Mouse (Mus musculus): ENCODE results near the gene Ddx5. TPM values are rescaled to one million over a fixed set of nuclear protein-coding genes. Genes with fewer than 3 reads are reported as not detected.
"Not testable (repeated sequence)": the region's sequence is repeated elsewhere in the genome, so short reads cannot be mapped to it uniquely, and the experiment has no call there.

The Ddx5 gene
- total RNA-seq, 2 experiments from 2014 or later, result 652 to 679 TPM

DNA sequence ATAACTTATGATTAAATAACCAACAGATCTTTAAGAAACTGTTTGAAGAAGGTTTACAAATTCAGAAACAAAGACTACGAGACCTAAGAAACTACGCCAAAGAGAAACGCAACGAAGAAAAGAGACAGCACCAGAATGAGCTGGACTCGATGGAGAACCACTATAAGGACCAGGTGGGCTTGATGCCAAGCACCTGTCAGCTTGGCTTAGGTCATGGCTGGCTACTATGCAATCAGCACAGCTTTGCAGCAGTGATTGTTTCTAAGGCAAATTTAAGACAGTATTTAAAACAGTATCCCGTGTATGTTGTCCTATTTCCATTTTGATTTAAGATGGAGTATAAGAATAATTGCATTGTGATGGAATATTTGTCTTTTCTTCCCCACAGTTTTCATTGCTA lies 28.8 kb upstream of the Ddx5 start:
- intact Hi-C loops (cut with DNase I), result no loop called here

DNA sequence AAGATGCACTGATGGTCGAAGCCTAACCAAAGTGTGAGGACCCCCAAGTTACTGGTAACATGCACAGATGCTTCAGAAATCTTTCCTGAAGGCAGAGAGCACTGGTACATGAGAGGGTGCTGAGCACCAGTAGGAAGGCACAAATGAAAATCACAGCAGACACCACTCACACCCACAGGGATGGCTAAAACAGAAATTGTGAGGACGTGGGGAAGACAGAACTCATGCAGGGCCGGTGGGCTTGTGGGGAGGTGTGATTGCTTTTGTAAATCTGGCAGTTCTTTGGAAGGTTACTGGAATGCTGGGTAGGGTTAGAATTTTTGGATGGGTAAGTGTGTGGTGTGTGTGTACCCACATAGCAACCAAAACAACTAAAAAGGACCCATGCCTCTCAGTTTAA lies 28.2 kb upstream of the Ddx5 start:
- intact Hi-C loops (cut with DNase I), result no loop called here
- peak overlapping the region; percentile 63; the same call in 1 of the 2 replicates for H3K27ac ChIP-seq
- H3K4me3 ChIP-seq, result no peak overlapping the region
- DNase-seq (ENCODE audit: extremely low spot score in 1 of 2, low spot score in 2 of 2), result no peak
- TF ChIP-seq CTCF (IDR thresholded peaks at IDR 0.05), result no peak

More for the DNA sequence above, 28.8 kb upstream of the Ddx5 start:
- DNase-seq (ENCODE audit: extremely low spot score in 1 of 2, low spot score in 2 of 2), result no peak
- TF ChIP-seq CTCF (IDR thresholded peaks at IDR 0.05), result no peak
- H3K27ac ChIP-seq, result peak overlapping the region; percentile 78
- no peak overlapping the region for H3K4me3 ChIP-seq

DNA sequence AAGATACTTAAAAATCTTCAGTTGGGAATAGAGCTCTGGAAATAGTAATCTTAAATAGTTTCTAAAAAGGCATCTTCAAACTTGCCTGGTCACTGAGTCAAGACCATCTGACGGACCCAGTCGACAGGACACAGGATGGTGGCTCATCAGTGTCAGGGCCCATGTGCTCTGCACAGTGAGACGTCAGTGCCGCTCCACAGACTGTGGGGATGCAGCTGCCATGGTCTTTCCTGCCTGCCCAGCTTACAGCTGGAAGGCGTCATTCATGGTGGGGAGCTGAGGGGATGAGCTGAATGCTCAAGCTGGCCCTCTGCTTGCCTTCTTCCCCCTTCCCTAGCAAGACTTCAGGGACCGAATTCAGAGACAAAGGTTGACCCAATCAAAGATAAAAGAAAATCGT lies 27.3 kb upstream of the Ddx5 start:
- DNase-seq (ENCODE audit: extremely low spot score in 1 of 2, low spot score in 2 of 2), result no peak
- peak overlapping the region; percentile 63 for H3K27ac ChIP-seq

DNA sequence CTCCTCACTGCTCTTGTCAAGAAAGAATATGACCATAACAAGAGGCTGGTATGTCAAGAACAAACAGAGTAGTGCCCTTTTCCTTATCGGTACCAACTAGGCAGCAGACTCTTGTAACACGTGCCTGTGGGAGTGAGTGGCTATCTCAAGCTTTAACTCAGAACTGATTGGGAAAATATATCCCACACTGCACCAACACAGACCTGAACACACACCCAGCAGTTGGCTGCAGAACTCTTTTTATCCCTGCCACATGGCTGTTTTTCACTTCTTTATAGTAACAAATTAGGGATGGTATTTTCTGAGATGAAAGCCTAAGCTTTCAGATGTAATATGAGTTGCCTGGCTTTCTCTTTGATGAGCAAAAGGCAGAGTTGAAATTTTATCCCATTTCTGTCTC lies 26.8 kb upstream of the Ddx5 start:
- H3K27ac ChIP-seq, result peak overlapping the region; percentile 63
- TF ChIP-seq CTCF (IDR thresholded peaks at IDR 0.05), result no peak

More for the DNA sequence above, 27.3 kb upstream of the Ddx5 start:
- TF ChIP-seq CTCF (IDR thresholded peaks at IDR 0.05), result no peak
- intact Hi-C loops (cut with DNase I), result no loop called here
- H3K4me3 ChIP-seq, result no peak overlapping the region

DNA sequence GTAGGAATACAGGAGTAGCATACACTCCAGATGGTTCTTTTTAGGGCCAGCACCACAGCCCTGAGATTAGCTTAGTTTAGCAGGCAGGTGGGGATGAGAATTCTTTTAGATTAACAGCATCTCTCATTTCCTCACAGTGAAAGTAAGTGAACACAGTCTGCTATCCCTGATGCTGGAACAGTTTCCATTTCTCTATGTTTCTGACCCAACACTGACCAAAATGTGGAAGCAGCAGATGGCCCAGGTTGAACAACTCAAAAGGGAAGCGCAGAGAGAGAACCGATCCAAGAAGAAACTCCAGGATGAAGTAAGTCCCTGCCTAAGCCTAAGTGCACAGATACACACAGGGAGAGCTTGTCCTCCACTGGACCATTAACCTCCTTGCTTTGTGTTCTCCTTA lies 26.3 kb upstream of the Ddx5 start:
- intact Hi-C loops (cut with DNase I), result no loop called here
- Histone ChIP-seq H3K27ac (peak overlapping the region; percentile 56), H3K4me3 (no peak overlapping the region)
- no peak for TF ChIP-seq CTCF (IDR thresholded peaks at IDR 0.05)
- no peak for DNase-seq (ENCODE audit: extremely low spot score in 1 of 2, low spot score in 2 of 2)

More for the DNA sequence above, 26.8 kb upstream of the Ddx5 start:
- no peak for DNase-seq (ENCODE audit: extremely low spot score in 1 of 2, low spot score in 2 of 2)
- intact Hi-C loops (cut with DNase I), result no loop called here
- no peak overlapping the region for H3K4me3 ChIP-seq

DNA sequence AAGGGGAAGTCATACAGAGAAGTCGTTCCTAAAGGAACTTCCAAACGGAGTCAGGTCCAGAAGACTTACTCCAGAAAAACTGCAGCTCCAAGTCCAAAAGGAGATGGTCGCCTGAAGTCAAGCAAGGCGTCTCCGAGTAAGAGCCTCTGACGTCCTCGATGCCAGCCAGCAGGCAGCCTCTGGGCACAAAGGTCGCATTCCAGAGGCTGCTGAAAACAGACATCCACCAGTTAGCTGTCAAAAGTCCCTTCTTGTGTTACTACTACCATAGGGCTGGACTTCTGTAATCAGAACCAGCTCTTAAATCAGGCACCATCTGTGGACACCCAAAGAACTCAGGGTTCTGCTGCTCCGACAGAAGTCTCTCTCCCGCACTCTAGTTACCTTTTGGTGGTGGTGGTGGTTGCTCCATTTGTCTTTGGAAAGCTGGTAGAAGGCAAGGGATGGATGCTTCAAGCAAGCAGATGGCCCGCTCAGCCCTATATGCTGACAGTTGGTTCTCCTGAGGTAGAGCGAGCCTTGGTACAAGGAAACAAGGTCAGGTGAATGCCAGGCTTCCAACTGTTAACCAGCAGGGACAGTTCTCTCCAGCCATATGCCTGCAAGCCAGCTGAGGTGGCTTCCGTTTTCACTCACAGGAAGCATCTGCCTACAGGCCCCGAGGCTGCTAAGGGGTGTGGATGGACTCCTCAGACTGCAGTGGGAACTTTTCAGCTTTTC lies 25.8 kb upstream of the Ddx5 start:
- intact Hi-C loops (cut with DNase I), result no loop called here
- no peak for TF ChIP-seq CTCF (IDR thresholded peaks at IDR 0.05)
- Histone ChIP-seq H3K27ac (peak overlapping the region; percentile 56), H3K4me3 (no peak overlapping the region)
- DNase-seq (ENCODE audit: extremely low spot score in 1 of 2, low spot score in 2 of 2), result no peak

DNA sequence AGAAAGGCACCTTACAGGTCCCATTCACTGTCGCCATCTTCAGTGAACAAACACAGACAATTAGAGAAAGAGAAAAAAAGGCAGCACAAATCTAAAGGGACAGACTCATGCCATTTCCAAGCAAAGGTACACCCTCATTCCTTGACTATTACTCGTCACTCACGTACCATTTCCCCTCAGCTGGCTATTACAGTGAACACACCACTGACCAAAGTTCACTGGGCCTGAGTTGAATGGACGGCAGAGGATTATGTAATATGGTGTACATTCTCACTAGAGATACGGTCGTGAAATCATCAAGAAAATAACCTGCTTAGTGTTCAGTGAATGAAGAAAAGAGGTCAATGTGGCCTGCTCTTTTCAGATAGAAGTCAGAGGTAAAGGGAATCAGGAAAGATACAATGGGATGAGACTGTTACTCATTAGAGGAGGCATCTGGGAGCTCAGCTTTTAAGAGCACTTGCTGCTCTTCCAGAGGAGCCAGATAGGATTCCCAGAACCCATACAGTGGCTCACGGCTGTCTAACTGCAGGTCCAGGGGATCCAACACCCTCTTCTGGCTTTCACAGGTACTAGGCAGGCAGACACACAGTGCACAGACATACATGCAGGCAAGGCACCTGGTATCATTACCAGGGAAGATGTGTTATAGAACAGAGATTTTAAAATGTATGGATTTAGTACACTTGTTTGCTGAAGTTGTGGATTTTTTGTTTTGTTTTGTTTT lies 23.6 kb upstream of the Ddx5 start:
- TF ChIP-seq CTCF (IDR thresholded peaks at IDR 0.05), result no peak
- H3K27ac ChIP-seq, result no peak overlapping the region
- DNase-seq (ENCODE audit: extremely low spot score in 1 of 2, low spot score in 2 of 2), result no peak
- H3K4me3 ChIP-seq, result no peak overlapping the region
- intact Hi-C loops (cut with DNase I), result no loop called here

DNA sequence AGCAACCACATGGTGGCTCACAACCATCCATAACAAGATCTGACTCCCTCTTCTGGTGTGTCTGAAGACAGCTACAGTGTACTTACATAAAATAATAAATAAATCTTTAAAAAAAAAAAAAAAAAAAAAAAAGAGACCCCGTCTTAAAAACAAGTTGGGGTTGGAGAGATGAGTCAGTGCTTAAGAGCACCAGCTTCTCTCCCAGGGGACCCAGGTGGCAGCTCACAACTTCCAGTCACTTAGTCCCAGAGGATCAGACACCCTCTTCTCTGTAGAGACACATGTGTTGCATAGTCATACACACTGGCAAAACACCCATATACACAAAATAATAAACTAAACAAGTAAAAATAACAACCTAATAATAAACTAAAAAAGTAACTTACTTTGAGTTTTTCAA lies 18.5 kb upstream of the Ddx5 start:
- intact Hi-C loops (cut with DNase I); H3K4me3 ChIP-seq; H3K27ac ChIP-seq; DNase-seq (ENCODE audit: extremely low spot score in 1 of 2, low spot score in 2 of 2): not testable (repeated sequence)

DNA sequence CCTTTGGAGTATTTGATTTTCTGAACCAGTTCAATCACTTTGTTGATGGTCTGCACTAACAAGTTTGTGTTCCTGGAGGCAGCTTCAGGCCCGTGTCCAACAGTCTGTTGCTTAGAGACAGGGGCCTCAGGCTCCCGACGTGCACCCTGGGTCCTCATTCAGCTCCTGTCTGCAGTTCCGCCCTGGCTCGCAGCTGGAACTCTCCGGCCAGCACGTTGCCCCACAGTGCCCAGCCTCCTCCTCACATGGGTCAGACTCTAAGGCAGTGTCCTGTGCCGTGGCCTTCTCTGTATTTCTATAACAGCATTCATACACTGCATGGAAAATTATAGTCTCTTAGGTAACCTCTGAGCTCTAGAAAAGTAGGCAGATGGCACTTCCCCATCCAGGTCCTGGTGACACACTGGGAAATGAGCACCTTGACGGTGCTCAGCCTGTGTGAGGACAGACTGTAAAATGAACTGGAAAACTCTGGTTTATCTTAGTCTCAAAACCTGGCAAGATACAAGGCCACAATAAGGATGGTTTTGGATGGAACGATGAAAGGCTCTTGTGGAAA lies 13.2 kb upstream of the Ddx5 start:
- intact Hi-C loops (cut with DNase I), result no loop called here
- no peak for DNase-seq (ENCODE audit: extremely low spot score in 1 of 2, low spot score in 2 of 2)
- no peak overlapping the region for H3K27ac ChIP-seq
- H3K4me3 ChIP-seq, result no peak overlapping the region
- TF ChIP-seq CTCF (IDR thresholded peaks at IDR 0.05), result no peak

DNA sequence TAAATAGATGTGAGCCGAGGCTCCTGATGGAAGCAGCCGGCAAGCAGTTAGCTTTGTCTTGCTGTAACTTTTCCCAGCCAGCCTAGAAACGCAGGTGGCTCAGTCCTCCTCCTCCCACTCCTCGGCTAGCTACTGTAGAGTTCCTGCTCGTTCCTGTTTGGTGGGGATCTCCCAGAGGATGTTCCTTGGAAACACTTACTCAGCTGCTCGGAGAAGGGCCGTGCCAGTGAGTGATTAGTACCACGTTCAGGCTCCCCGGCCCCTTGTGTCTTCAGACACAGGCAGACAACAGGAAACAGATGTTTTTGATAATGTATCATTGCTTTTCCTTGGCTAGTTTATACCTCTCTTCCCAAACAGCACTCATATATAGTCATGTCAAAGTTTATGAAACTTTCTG lies 6.7 kb upstream of the Ddx5 start:
- no peak overlapping the region for H3K4me3 ChIP-seq
- DNase-seq (ENCODE audit: extremely low spot score in 1 of 2, low spot score in 2 of 2), result no peak
- TF ChIP-seq CTCF (IDR thresholded peaks at IDR 0.05), result no peak
- no peak overlapping the region for H3K27ac ChIP-seq
- intact Hi-C loops (cut with DNase I), result no loop called here

DNA sequence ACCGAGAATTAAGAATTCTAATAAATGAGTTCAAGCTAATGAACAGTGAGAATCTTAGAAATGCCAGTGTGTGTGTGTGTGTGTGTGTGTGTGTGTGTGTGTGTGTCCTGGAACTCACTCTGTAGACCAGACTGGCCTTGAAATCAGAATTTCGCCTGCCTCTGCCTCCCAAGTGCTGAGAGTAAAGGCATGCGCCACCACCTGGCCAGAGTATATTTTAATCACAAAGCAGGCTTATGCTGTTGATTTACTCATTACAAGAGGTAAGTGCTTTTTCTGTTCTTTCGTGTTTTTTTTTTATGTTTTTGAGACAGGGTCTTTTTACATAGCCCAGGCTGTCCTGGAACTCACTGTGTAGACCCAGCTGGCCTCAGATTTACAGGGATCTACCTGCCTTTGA lies 4.9 kb upstream of the Ddx5 start:
- Histone ChIP-seq H3K4me3 (no peak overlapping the region), H3K27ac (no peak overlapping the region)
- no peak; the same call in 1 of the 2 replicates for TF ChIP-seq CTCF (IDR thresholded peaks at IDR 0.05)
- DNase-seq (ENCODE audit: extremely low spot score in 1 of 2, low spot score in 2 of 2), result no peak
- intact Hi-C loops (cut with DNase I), result no loop called here

DNA sequence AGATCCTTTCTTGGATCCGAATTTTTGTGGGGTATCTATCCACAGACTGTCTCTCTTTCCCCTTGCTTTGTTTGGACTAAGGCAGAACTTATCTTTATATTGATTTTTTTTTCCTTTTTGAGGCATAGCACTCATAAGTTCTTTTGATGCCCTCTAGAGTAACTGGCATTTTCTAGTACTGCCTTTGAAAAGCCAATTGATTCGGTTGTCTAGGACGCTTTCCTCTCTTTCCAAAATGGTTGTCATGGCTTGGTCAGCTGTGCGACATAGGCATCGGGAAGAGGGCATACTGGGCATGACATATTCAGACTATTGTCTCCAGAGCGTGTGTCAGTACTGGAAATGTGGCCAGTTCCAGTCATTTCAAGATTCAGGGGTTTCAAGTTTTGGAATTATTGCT lies 664 bp upstream of the Ddx5 start:
- Histone ChIP-seq H3K27ac (peak overlapping the region; percentile 100), H3K4me3 (peak overlapping the region; percentile 98)
- no peak for TF ChIP-seq CTCF (IDR thresholded peaks at IDR 0.05)
- intact Hi-C loops (cut with DNase I), result loop anchor here (2.0 to 5.0 kb wide), 5 partner anchors 33 to 517 kb away; partner anchors contain the start of genes 1810010H24Rik, Kpna2, Smarcd2 and Smurf2
- DNase-seq (ENCODE audit: extremely low spot score in 1 of 2, low spot score in 2 of 2), result no peak

Measured in left cerebral cortex, adult 2 months (tissue).